Mouse (Mus musculus) brain, adult 2 months (tissue): ENCODE results near the gene Sec13.
"Not testable (repeated sequence)": the region's sequence is repeated elsewhere in the genome, so short reads cannot be mapped to it uniquely, and the experiment has no call there.

Experiments
- DNase-seq: peaks from one replicate; pipeline ENCODE4 v3.0.0; 2011; ENCODE audit warnings: low read depth, low spot score

Gene Sec13

GRCm38 (mm10) chr6:113713389-113713788 is 27.2 kb downstream of the Sec13 start:
- DNase-seq: not testable (repeated sequence)

- DNase-seq: no peak
These were observed 27.8 kb downstream of the Sec13 start for GRCm38 (mm10) chr6:113712718-113713117.

GRCm38 (mm10) chr6:113697222-113698205 is 43.0 kb downstream of the Sec13 start:
- peak; percentile 17 for DNase-seq

GRCm38 (mm10) chr6:113696582-113697221 is 43.8 kb downstream of the Sec13 start, which contains the start of gene Tatdn2:
Gene Tatdn2 (plus strand): TSS chr6:113697050.
- DNase-seq: peak; percentile 100

GRCm38 (mm10) chr6:113695766-113696355 is 44.7 kb downstream of the Sec13 start:
- DNase-seq: no peak

- no peak for DNase-seq
These were observed 45.3 kb downstream of the Sec13 start for GRCm38 (mm10) chr6:113695203-113695602.

GRCm38 (mm10) chr6:113693377-113693776 is 47.2 kb downstream of the Sec13 start:
- DNase-seq: no peak

- DNase-seq: no peak
These were observed 47.8 kb downstream of the Sec13 start for GRCm38 (mm10) chr6:113692661-113693133.

GRCm38 (mm10) chr6:113691084-113691462 is 49.5 kb downstream of the Sec13 start:
- no peak for DNase-seq

- DNase-seq: no peak
These were observed 50.0 kb downstream of the Sec13 start for GRCm38 (mm10) chr6:113690400-113691083.

GRCm38 (mm10) chr6:113690008-113690399 is 50.5 kb downstream of the Sec13 start:
- DNase-seq: no peak

GRCm38 (mm10) chr6:113686551-113687125 is 53.9 kb downstream of the Sec13 start:
- DNase-seq: no peak

- DNase-seq: no peak
These were observed 57.3 kb downstream of the Sec13 start for GRCm38 (mm10) chr6:113683081-113683825.

GRCm38 (mm10) chr6:113681271-113681670 is 59.3 kb downstream of the Sec13 start:
- DNase-seq: peak; percentile 81

- DNase-seq: no peak
These were observed 60.5 kb downstream of the Sec13 start for GRCm38 (mm10) chr6:113679993-113680566.

GRCm38 (mm10) chr6:113678246-113679012 is 62.1 kb downstream of the Sec13 start:
- DNase-seq: no peak
